Mouse (Mus musculus): ENCODE measurements around the gene Fbxo6. TPM values are rescaled to one million over a fixed set of nuclear protein-coding genes. Genes with fewer than 3 reads are reported as not detected.
A peak's percentile ranks its signal among the peaks of the same experiment; 100 is the strongest.

Fbxo6 gene
- polyA plus RNA-seq, 1 experiment from 2014 or later = 30.6 TPM

- Histone ChIP-seq H3K27me3 (replicated peaks; ENCODE audit: control insufficient read depth, insufficient read depth, low read length) (peaks cover 3% of the 10 kb centered on the region), H3K4me2 (no peak overlapping the region), H3K4me3 (ENCODE audit: low read depth, low read length) (no peak overlapping the region), H3K4me1 (replicated peaks; ENCODE audit: control insufficient read depth, insufficient read depth, low read length) (no peaks in the 10 kb centered on the region), H3K9ac (ENCODE audit: low read depth, low read length) (no peak overlapping the region), H3K36me3 (ENCODE audit: control insufficient read depth, insufficient read depth, low read length) (no peaks in the 10 kb centered on the region), H3K9me3 (ENCODE audit: control insufficient read depth, low read length) (no peaks in the 10 kb centered on the region; the same call in 1 of the 2 replicates), H3K27ac (ENCODE audit: low read depth, low read length) (no peak overlapping the region)
- peak; percentile 56; the same call in 1 of the 2 replicates for ATAC-seq (replicated peaks; ENCODE audit: low FRiP score)
- 6% methylated on average over 15 of the region's 15 CpGs for WGBS
- peak; percentile 81 for DNase-seq (ENCODE audit: low spot score)
Measured at GRCm38 (mm10) chr4:148114758-148115391, 37.1 kb downstream of the Fbxo6 start.

GRCm38 (mm10) chr4:148112519-148112918, 39.4 kb downstream of the Fbxo6 start:
- ATAC-seq (replicated peaks; ENCODE audit: low FRiP score) = no peak
- no peak overlapping the region for H3K4me2 ChIP-seq
- H3K36me3 ChIP-seq (ENCODE audit: control insufficient read depth, insufficient read depth, low read length) = no peaks in the 10 kb centered on the region
- peaks cover 5% of the 10 kb centered on the region for H3K4me1 ChIP-seq (replicated peaks; ENCODE audit: control insufficient read depth, insufficient read depth, low read length)
- H3K27ac ChIP-seq (ENCODE audit: low read depth, low read length) = no peak overlapping the region
- no peak overlapping the region for H3K4me3 ChIP-seq (ENCODE audit: low read depth, low read length)
- H3K9me3 ChIP-seq (ENCODE audit: control insufficient read depth, low read length) = no peaks in the 10 kb centered on the region; the same call in 1 of the 2 replicates
- WGBS = 69% methylated on average over 12 of the region's 12 CpGs
- peaks cover 9% of the 10 kb centered on the region; the same call in 1 of the 2 replicates for H3K27me3 ChIP-seq (replicated peaks; ENCODE audit: control insufficient read depth, insufficient read depth, low read length)
- H3K9ac ChIP-seq (ENCODE audit: low read depth, low read length) = no peak overlapping the region
- no peak for DNase-seq (ENCODE audit: low spot score)

- Histone ChIP-seq H3K9me3 (ENCODE audit: control insufficient read depth, low read length) (no peaks in the 10 kb centered on the region), H3K27me3 (replicated peaks; ENCODE audit: control insufficient read depth, insufficient read depth, low read length) (peaks cover 9% of the 10 kb centered on the region; the same call in 1 of the 2 replicates), H3K4me1 (replicated peaks; ENCODE audit: control insufficient read depth, insufficient read depth, low read length) (peaks cover 7% of the 10 kb centered on the region), H3K36me3 (ENCODE audit: control insufficient read depth, insufficient read depth, low read length) (no peaks in the 10 kb centered on the region), H3K9ac (ENCODE audit: low read depth, low read length) (no peak overlapping the region), H3K27ac (ENCODE audit: low read depth, low read length) (no peak overlapping the region; the same call in 1 of the 2 replicates), H3K4me3 (ENCODE audit: low read depth, low read length) (no peak overlapping the region), H3K4me2 (peak overlapping the region; percentile 18; the same call in 1 of the 2 replicates)
- DNase-seq (ENCODE audit: low spot score) (no peak), ATAC-seq (replicated peaks; ENCODE audit: low FRiP score) (peak; percentile 52)
- WGBS = 32% methylated on average over 5 of the region's 5 CpGs
Measured at GRCm38 (mm10) chr4:148109215-148109614, 42.7 kb downstream of the Fbxo6 start.

- H3K9me3 ChIP-seq (ENCODE audit: control insufficient read depth, low read length) = no peaks in the 10 kb centered on the region
- DNase-seq (ENCODE audit: low spot score) (no peak), ATAC-seq (replicated peaks; ENCODE audit: low FRiP score) (peak; percentile 40)
- H3K27ac ChIP-seq (ENCODE audit: low read depth, low read length) = no peak overlapping the region
- H3K4me1 ChIP-seq (replicated peaks; ENCODE audit: control insufficient read depth, insufficient read depth, low read length) = peaks cover 7% of the 10 kb centered on the region
- H3K36me3 ChIP-seq (ENCODE audit: control insufficient read depth, insufficient read depth, low read length) = no peaks in the 10 kb centered on the region
- H3K9ac ChIP-seq (ENCODE audit: low read depth, low read length) = no peak overlapping the region
- peaks cover 9% of the 10 kb centered on the region; the same call in 1 of the 2 replicates for H3K27me3 ChIP-seq (replicated peaks; ENCODE audit: control insufficient read depth, insufficient read depth, low read length)
- H3K4me2 ChIP-seq = peak overlapping the region; percentile 18; the same call in 1 of the 2 replicates
- 26% methylated on average over 7 of the region's 7 CpGs for WGBS
- H3K4me3 ChIP-seq (ENCODE audit: low read depth, low read length) = no peak overlapping the region
Measured at GRCm38 (mm10) chr4:148108565-148109100, 43.3 kb downstream of the Fbxo6 start.

GRCm38 (mm10) chr4:148107621-148108291, 44.2 kb downstream of the Fbxo6 start:
- H3K27ac ChIP-seq (ENCODE audit: low read depth, low read length) = no peak overlapping the region
- H3K9ac ChIP-seq (ENCODE audit: low read depth, low read length) = no peak overlapping the region
- no peak overlapping the region for H3K4me3 ChIP-seq (ENCODE audit: low read depth, low read length)
- H3K27me3 ChIP-seq (replicated peaks; ENCODE audit: control insufficient read depth, insufficient read depth, low read length) = peaks cover 6% of the 10 kb centered on the region; the same call in 1 of the 2 replicates
- H3K36me3 ChIP-seq (ENCODE audit: control insufficient read depth, insufficient read depth, low read length) = no peaks in the 10 kb centered on the region
- H3K4me2 ChIP-seq = peak overlapping the region; percentile 14; the same call in 1 of the 2 replicates
- no peak for DNase-seq (ENCODE audit: low spot score)
- peaks cover 7% of the 10 kb centered on the region for H3K4me1 ChIP-seq (replicated peaks; ENCODE audit: control insufficient read depth, insufficient read depth, low read length)
- H3K9me3 ChIP-seq (ENCODE audit: control insufficient read depth, low read length) = no peaks in the 10 kb centered on the region
- 53% methylated on average over 22 of the region's 22 CpGs for WGBS
- ATAC-seq (replicated peaks; ENCODE audit: low FRiP score) = no peak

- Histone ChIP-seq H3K4me3 (ENCODE audit: low read depth, low read length) (no peak overlapping the region), H3K4me1 (replicated peaks; ENCODE audit: control insufficient read depth, insufficient read depth, low read length) (peaks cover 7% of the 10 kb centered on the region), H3K27me3 (replicated peaks; ENCODE audit: control insufficient read depth, insufficient read depth, low read length) (peaks cover 5% of the 10 kb centered on the region; the same call in 1 of the 2 replicates), H3K4me2 (no peak overlapping the region), H3K9me3 (ENCODE audit: control insufficient read depth, low read length) (no peaks in the 10 kb centered on the region), H3K36me3 (ENCODE audit: control insufficient read depth, insufficient read depth, low read length) (no peaks in the 10 kb centered on the region), H3K27ac (ENCODE audit: low read depth, low read length) (no peak overlapping the region), H3K9ac (ENCODE audit: low read depth, low read length) (no peak overlapping the region)
- ATAC-seq (replicated peaks; ENCODE audit: low FRiP score) (no peak), DNase-seq (ENCODE audit: low spot score) (no peak)
- 79% methylated on average over 3 of the region's 3 CpGs for WGBS
Measured at GRCm38 (mm10) chr4:148104146-148104545, 47.8 kb downstream of the Fbxo6 start.

GRCm38 (mm10) chr4:148101801-148102527, 50.0 kb downstream of the Fbxo6 start:
- Histone ChIP-seq H3K9ac (ENCODE audit: low read depth, low read length) (peak overlapping the region; percentile 34; the same call in 1 of the 2 replicates), H3K4me2 (peak overlapping the region; percentile 65), H3K9me3 (ENCODE audit: control insufficient read depth, low read length) (no peaks in the 10 kb centered on the region), H3K4me1 (replicated peaks; ENCODE audit: control insufficient read depth, insufficient read depth, low read length) (no peaks in the 10 kb centered on the region), H3K27ac (ENCODE audit: low read depth, low read length) (no peak overlapping the region), H3K4me3 (ENCODE audit: low read depth, low read length) (peak overlapping the region; percentile 27; the same call in 1 of the 2 replicates), H3K27me3 (replicated peaks; ENCODE audit: control insufficient read depth, insufficient read depth, low read length) (no peaks in the 10 kb centered on the region), H3K36me3 (ENCODE audit: control insufficient read depth, insufficient read depth, low read length) (no peaks in the 10 kb centered on the region)
- DNase-seq (ENCODE audit: low spot score) (peak; percentile 60), ATAC-seq (replicated peaks; ENCODE audit: low FRiP score) (peak; percentile 75)
- 18% methylated on average over 29 of the region's 29 CpGs for WGBS

GRCm38 (mm10) chr4:148098666-148099065, 53.3 kb downstream of the Fbxo6 start:
- Histone ChIP-seq H3K4me3 (ENCODE audit: low read depth, low read length) (no peak overlapping the region), H3K27me3 (replicated peaks; ENCODE audit: control insufficient read depth, insufficient read depth, low read length) (no peaks in the 10 kb centered on the region), H3K4me2 (no peak overlapping the region), H3K9me3 (ENCODE audit: control insufficient read depth, low read length) (no peaks in the 10 kb centered on the region), H3K9ac (ENCODE audit: low read depth, low read length) (no peak overlapping the region), H3K36me3 (ENCODE audit: control insufficient read depth, insufficient read depth, low read length) (no peaks in the 10 kb centered on the region), H3K27ac (ENCODE audit: low read depth, low read length) (no peak overlapping the region), H3K4me1 (replicated peaks; ENCODE audit: control insufficient read depth, insufficient read depth, low read length) (no peaks in the 10 kb centered on the region)
- DNase-seq (ENCODE audit: low spot score) (no peak), ATAC-seq (replicated peaks; ENCODE audit: low FRiP score) (no peak)
- WGBS = 61% methylated on average over 3 of the region's 3 CpGs
